ENCODE assay signal across 28 mouse cellular contexts in genomic region chr3:152530344-152530743, GRCm38 (mm10).
"Had no signal": no experiment of that assay in that cellular context is flagged by ENCODE, and none has a peak within 500 bp of the region (broad histone marks: within the 10 kb centered on the region; RNA-seq: fewer than 3 reads in every experiment).

No protein-coding gene starts in this region.

- H3K27ac ChIP-seq: limb, embryonic 10.5 days; limb, embryonic 12.5 days; limb, embryonic 13.5 days; limb, embryonic 15.5 days; liver, embryonic 12.5 days; liver, embryonic 13.5 days; liver, embryonic 14.5 days; liver, embryonic 15.5 days; lung, embryonic 15.5 days; macrophage; midbrain, embryonic 10.5 days; midbrain, embryonic 12.5 days; midbrain, embryonic 13.5 days; midbrain, embryonic 15.5 days; neural tube, embryonic 12.5 days had no signal

- DNase-seq: left cerebral cortex, postnatal 4 days; liver; liver, embryonic 13.5 days; liver, postnatal 0 days; lung, adult 18-20 months; lung, adult 2 months; lung, embryonic 14.5 days; lung, postnatal 10 days; lung, postnatal 14 days; lung, postnatal 36 days; lung, postnatal 4 days; midbrain, embryonic 14.5 days had no signal

- H3K27me3 ChIP-seq: limb, embryonic 12.5 days; limb, embryonic 13.5 days; limb, embryonic 15.5 days; liver, embryonic 13.5 days; liver, embryonic 15.5 days; lung, embryonic 15.5 days; midbrain, embryonic 12.5 days; midbrain, embryonic 13.5 days; midbrain, embryonic 15.5 days; neural tube, embryonic 12.5 days had no signal

- H3K9me3 ChIP-seq: limb, embryonic 10.5 days; limb, embryonic 12.5 days; limb, embryonic 13.5 days; limb, embryonic 15.5 days; liver, embryonic 12.5 days; liver, embryonic 13.5 days; liver, embryonic 15.5 days; lung, embryonic 15.5 days; megakaryocyte, embryonic 14.5 days; midbrain, embryonic 10.5 days; midbrain, embryonic 12.5 days; midbrain, embryonic 13.5 days; midbrain, embryonic 15.5 days; neural tube, embryonic 12.5 days had no signal

- H3K4me1 ChIP-seq: liver, embryonic 13.5 days; liver, embryonic 15.5 days; lung, embryonic 15.5 days; midbrain, embryonic 10.5 days; midbrain, embryonic 12.5 days; midbrain, embryonic 13.5 days; midbrain, embryonic 15.5 days; neural tube, embryonic 12.5 days had no signal

- H3K4me3 ChIP-seq: limb, embryonic 10.5 days; limb, embryonic 12.5 days; limb, embryonic 13.5 days; limb, embryonic 15.5 days; liver, embryonic 12.5 days; liver, embryonic 13.5 days; liver, embryonic 15.5 days; lung, embryonic 15.5 days; megakaryocyte, embryonic 14.5 days; midbrain, embryonic 10.5 days; midbrain, embryonic 12.5 days; midbrain, embryonic 13.5 days; midbrain, embryonic 15.5 days; myocyte; neural tube, embryonic 12.5 days had no signal

- H3K9ac ChIP-seq: limb, embryonic 12.5 days; limb, embryonic 13.5 days; limb, embryonic 15.5 days; liver, embryonic 12.5 days; liver, embryonic 13.5 days; liver, embryonic 14.5 days; liver, embryonic 15.5 days; liver, postnatal 0 days; lung, embryonic 14.5 days; lung, embryonic 15.5 days; midbrain, embryonic 12.5 days; midbrain, embryonic 13.5 days; midbrain, embryonic 15.5 days; neural tube, embryonic 12.5 days had no signal

- H3K36me3 ChIP-seq: limb, embryonic 10.5 days; limb, embryonic 12.5 days; limb, embryonic 13.5 days; limb, embryonic 15.5 days; liver, embryonic 12.5 days; liver, embryonic 13.5 days; liver, embryonic 15.5 days; lung, embryonic 15.5 days; midbrain, embryonic 10.5 days; midbrain, embryonic 12.5 days; midbrain, embryonic 13.5 days; midbrain, embryonic 15.5 days; neural tube, embryonic 12.5 days had no signal
